Mouse (Mus musculus): ENCODE measurements around the gene H2-M11.

The H2-M11 gene

DNA sequence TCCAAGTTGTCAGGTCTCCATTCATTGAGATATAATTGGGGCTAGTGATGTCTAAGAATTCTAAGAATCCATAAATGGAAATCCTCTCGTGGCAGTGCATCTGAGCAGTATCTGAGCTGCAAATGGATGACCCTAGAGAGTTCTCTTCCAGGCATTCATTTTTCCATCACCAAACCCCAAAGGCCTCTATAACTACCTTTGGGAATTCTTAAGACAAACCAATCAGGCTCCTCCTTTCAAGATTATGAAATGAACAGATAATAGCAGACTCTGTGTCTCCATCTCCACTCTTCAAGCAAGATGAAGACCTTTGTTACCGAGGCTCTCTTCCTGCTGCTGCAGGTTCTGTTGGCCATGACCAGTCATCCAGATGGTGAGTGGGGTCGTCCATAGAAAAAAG is at the start of gene H2-M11:
Gene H2-M11 (plus strand): TSS at position 301 of the 400 bp plus-strand sequence.
- DNase-seq (ENCODE audit: low spot score in 2 of 2) = no peak

- DNase-seq (ENCODE audit: low spot score in 2 of 2) = no peak
Measured at GRCm38 (mm10) chr17:36500435-36500834, 46.4 kb upstream of the H2-M11 start.

DNA sequence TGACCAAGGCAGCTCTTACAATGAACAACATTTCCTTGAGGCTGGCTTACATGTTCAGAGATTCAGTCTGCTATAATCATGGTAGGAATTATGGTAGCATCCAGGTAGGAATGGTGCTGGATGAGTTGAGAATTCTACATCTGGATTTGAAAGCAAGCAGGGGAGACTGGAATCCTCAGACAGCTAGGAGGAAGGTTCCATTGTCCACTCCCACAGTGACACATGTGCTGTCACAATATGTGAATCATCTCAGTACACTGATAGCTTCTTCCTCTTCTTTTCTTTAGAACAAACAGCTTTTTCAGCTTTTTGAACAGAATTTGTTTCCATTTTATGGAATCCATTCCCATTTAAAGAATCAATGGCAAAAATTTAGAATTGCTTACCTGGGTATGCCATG is 43.0 kb upstream of the H2-M11 start:
- no peak for DNase-seq (ENCODE audit: low spot score in 2 of 2)
